Mouse (Mus musculus): ENCODE results near the gene Cenpt.

DNA sequence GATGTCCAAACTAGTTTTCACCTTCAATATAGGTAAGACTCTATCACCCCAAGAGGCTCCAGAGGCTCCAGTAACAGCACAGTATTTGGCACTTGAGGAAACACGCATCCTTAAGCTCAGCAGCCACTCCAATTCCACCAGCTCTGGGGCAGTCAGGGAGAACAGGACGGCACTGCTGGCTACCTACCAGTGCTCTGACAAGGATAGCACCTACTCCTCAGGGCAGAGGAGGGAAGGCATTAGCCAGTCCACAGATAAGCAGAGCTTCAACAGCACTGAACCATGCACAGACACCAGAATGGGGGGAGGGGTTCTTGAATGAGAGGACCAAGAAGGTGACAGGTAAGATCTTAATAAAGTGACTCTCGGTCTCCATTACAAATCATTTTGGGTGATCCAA, 33.4 kb downstream of the Cenpt start:
- no peak for TF ChIP-seq CTCF (IDR thresholded peaks at IDR 0.05; ENCODE audit: low read depth, low read length)
- TF ChIP-seq POLR2AphosphoS5 (IDR thresholded peaks at IDR 0.05; ENCODE audit: insufficient replicate concordance, low read depth, low read length) = no peak
- no peak for TF ChIP-seq GATA1 (IDR thresholded peaks at IDR 0.05; ENCODE audit: borderline replicate concordance, low read length)
- no peak for TF ChIP-seq TAL1 (conservative IDR thresholded peaks at IDR 0.05; ENCODE audit: low read depth, low read length)
- TF ChIP-seq GATA2 (IDR thresholded peaks at IDR 0.05; ENCODE audit: borderline replicate concordance, low read depth, low read length) = no peak

All from G1E (cell line).